Mouse (Mus musculus) urinary bladder, postnatal 0 days (tissue): ENCODE data around the gene Olfr794. TPM values are rescaled to one million over a fixed set of nuclear protein-coding genes. Genes with fewer than 3 reads are reported as not detected.

Experiments used
- microRNA-seq: library from miRNA; unstranded; fragments of <30 nt; microRNA quantifications from one replicate; pipeline ENCODE4, GENCODE M21; 2016
- polyA plus RNA-seq: library from polyadenylated mRNA; unstranded; fragments of >200 nt; fragmentation: Nextera tagmentation; extraction: Ambion mirVana; gene quantifications from 2 replicates; pipeline ENCODE4 v1.2.1, GENCODE M21; 2015

Olfr794 gene
- polyA plus RNA-seq = not detected in 2 replicates

GRCm38 (mm10) chr10:129567355-129567754, at the start of gene Olfr794:
TSS of gene Olfr794 (plus strand) at chr10:129567655.

GRCm38 (mm10) chr10:129521492-129521891, 46.0 kb upstream of the Olfr794 start, which contains the start of gene Olfr791:
TSS of gene Olfr791 (plus strand) at chr10:129521792.

GRCm38 (mm10) chr10:129538862-129539261, 28.6 kb upstream of the Olfr794 start, which contains the start of gene Olfr792:
TSS of gene Olfr792 (plus strand) at chr10:129539162.

GRCm38 (mm10) chr10:129612470-129612869, 45.0 kb downstream of the Olfr794 start, which contains the start of gene Olfr796:
TSS of gene Olfr796 (minus strand) at chr10:129612570.

Small RNAs within 50 kb of the gene (microRNA-seq; reads per million reads assigned to microRNA genes)
- gene Gm23252 = not detected

Other genes with a start within 250 kb of the Olfr794 start
- not detected in 2 replicates for gene Olfr780, start 249.5 kb upstream of the Olfr794 start, polyA plus RNA-seq
- gene Olfr781, start 238.8 kb upstream of the Olfr794 start, polyA plus RNA-seq = not detected in 2 replicates
- not detected in 2 replicates for gene Olfr782, start 218.8 kb upstream of the Olfr794 start, polyA plus RNA-seq
- not detected in 2 replicates for gene Olfr784, start 183.6 kb upstream of the Olfr794 start, polyA plus RNA-seq
- gene Olfr785, start 162.2 kb upstream of the Olfr794 start, polyA plus RNA-seq = not detected in 2 replicates
- not detected in 2 replicates for gene Olfr786, start 140.3 kb upstream of the Olfr794 start, polyA plus RNA-seq
- not detected in 2 replicates for gene Olfr787, start 105.8 kb upstream of the Olfr794 start, polyA plus RNA-seq
- gene Olfr788, start 96.7 kb upstream of the Olfr794 start, polyA plus RNA-seq = not detected in 2 replicates
- not detected in 2 replicates for gene Olfr789, start 82.9 kb upstream of the Olfr794 start, polyA plus RNA-seq
- not detected in 2 replicates for gene Olfr790, start 69.2 kb upstream of the Olfr794 start, polyA plus RNA-seq
- gene Olfr791, start 45.9 kb upstream of the Olfr794 start, polyA plus RNA-seq = not detected in 2 replicates
- not detected in 2 replicates for gene Olfr792, start 28.5 kb upstream of the Olfr794 start, polyA plus RNA-seq
- gene Olfr796, start 44.9 kb downstream of the Olfr794 start, polyA plus RNA-seq = not detected in 2 replicates
- gene Olfr798, start 60.3 kb downstream of the Olfr794 start, polyA plus RNA-seq = not detected in 2 replicates
- not detected in 2 replicates for gene Olfr799, start 69.8 kb downstream of the Olfr794 start, polyA plus RNA-seq
- gene Olfr800, start 90.0 kb downstream of the Olfr794 start, polyA plus RNA-seq = not detected in 2 replicates
- not detected in 2 replicates for gene Olfr801, start 106.2 kb downstream of the Olfr794 start, polyA plus RNA-seq
- gene Olfr802, start 120.5 kb downstream of the Olfr794 start, polyA plus RNA-seq = not detected in 2 replicates
- gene Olfr803, start 126.6 kb downstream of the Olfr794 start, polyA plus RNA-seq = not detected in 2 replicates
- gene Olfr804, start 135.6 kb downstream of the Olfr794 start, polyA plus RNA-seq = not detected in 2 replicates
- not detected in 2 replicates for gene Olfr805, start 161.7 kb downstream of the Olfr794 start, polyA plus RNA-seq
- gene Olfr806, start 174.3 kb downstream of the Olfr794 start, polyA plus RNA-seq = not detected in 2 replicates
- gene Olfr807, start 190.1 kb downstream of the Olfr794 start, polyA plus RNA-seq = not detected in 2 replicates
- gene Olfr808, start 197.8 kb downstream of the Olfr794 start, polyA plus RNA-seq = not detected in 2 replicates
- not detected in 2 replicates for gene Olfr809, start 207.0 kb downstream of the Olfr794 start, polyA plus RNA-seq
- not detected in 2 replicates for gene Olfr810, start 227.3 kb downstream of the Olfr794 start, polyA plus RNA-seq
- not detected in 2 replicates for gene Olfr811, start 236.7 kb downstream of the Olfr794 start, polyA plus RNA-seq